Mouse (Mus musculus): ENCODE measurements around the gene Mlf2.

The Mlf2 gene

DNA sequence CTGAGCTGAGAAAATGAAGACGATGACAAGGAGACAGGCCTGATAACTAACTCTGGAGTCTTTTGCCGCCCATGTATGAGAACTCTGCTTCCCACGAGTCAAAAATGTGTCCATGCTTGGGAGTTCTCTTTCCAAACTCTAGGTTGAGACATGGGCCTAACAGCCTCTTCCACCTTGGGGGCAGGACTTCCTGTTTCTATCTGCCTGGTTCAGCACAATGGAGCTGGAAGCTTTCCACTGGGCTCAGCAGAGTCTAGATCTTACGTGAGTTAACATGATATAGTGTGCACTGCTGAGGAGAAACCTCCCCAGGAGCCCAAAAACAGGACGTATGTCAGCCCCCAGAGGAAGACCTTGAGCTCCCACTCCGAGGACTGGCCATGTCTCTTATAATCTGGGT lies 18.0 kb upstream of the Mlf2 start:
- peak in 1 of 2 experiments; percentile 19 for DNase-seq

DNA sequence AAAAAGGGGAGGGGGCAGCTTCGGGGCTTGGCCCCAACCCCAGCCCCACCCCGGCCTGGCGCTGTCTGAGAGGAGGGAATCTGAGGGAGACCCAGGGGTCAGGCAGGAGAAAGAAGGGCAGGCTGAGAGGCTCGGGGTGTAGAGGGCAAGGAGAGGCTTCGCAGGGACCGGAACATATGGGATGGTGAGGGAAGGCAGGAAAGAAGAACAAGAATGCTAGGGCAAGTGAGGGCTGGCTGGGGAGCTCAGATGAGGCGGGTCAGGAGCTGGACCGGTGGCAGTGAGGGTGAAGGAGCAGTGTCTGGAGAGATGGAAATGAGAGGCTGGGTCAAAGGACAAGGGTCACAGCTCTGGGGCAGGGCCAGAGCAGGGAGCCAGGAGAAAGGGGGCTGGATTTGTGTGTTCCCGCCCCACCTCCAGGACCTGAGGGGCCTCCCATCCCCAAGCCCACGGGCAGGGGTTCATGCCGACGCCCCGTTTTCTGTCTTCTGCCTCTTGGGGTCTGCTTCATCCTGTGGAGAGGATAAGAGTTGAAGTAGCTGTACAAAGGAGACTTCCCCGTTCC lies 17.4 kb upstream of the Mlf2 start:
- DNase-seq, result no peak

DNA sequence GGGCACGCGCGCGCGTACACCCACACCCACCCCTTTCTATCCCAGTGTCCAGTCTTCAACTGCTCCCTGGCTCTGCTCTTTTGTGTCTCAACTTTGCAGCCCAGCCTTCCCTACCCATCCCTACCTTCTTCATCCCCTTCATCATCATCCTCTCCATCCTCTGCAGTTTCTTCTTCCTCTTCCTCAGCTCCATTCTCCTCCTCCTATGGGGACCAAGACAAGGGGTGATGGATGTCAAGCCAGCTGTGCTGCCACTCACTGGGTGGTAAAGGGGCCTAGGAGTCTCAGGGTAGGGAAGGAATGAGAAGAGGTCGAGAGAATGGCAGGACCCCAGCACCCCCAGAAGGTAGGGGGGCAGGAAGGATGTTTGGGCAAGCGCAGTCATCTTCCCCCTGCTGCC lies 16.7 kb upstream of the Mlf2 start:
- DNase-seq, result no peak

GRCm38 (mm10) chr6:124915160-124915941 lies 15.8 kb upstream of the Mlf2 start:
- DNase-seq, result peak; percentile 57 to 63

GRCm38 (mm10) chr6:124915942-124916694 lies 15.1 kb upstream of the Mlf2 start:
- peak; percentile 53 to 57 for DNase-seq

DNA sequence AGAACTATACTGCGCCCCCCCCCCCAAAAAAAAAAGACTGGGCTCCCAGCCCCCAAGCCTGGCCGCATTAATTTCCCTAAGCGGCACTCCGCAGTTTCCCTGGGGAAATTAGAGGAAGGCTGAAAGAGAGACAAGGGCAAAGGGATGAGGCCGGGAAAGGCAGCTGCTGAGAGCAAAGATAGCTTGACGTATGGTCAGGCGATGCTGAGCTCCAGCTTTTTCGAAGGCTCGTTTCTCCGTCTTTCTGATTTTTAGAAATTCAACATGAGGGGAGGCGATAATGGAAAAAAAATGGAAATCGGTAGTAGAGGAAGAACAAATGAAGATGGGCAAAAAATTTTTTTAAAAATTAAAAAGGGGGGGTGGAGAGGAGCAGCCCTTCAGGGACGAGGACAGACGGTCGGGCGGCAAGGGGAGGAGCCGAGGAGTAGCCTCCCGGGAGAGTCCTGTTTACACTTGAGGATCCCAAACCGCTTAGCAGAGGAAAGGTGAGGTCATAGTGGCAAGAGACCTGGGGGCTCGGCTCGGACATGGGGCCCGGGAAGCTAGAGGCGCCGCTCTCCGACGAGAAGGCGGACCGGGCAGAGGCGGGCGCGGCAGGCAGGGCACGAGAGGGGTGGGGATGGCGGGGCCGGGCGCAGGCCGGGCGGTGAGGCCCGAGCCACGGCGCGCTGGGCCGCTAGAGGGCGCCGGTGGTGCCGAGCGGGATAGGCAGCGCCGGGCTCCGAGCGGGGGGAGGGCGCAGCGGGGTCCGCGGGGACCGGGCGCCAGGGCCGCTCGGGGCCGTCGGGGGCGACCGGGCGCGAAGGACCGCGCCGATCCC lies 14.3 kb upstream of the Mlf2 start:
- DNase-seq, result peak; percentile 97 to 99

DNA sequence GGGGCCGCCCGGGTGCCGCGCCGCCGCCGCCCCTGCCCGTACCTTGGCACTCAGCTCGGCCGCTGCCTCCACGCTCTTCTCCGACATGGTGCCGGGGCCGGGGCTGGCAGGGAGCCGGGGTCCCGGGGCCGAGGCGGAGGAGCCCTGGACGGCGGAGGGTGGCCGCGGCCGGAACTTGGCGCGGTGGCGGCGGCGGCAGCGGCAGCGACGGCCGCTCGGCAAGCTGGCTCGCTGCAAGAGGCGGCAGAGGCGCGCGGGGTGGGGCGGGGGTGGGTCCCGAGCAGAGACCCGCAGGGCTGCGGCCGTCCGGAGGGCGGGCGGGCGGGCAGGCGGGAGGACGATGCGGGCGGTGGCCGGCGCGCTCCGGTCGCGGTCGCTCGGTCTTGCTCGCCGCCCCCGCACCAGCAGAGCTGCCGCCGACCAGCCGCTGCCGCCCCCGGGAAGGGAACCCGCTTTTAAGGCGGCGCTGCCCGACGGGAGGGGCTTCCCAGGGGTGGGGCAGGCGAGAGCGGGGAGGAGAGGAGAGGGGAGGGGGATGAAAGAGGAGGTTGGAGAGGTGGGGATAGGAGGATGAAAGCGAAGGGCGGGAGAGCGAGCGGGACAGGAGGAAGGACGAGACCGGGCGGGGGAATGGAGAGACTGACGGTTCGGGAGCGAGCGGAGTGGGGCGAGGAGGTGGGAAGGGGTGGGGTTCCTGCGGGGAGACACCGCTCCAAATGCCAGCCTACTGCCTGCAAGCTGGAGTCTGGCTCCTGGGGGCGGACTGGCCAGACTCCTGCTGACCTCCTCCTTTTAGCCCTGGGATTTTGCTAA lies 13.5 kb upstream of the Mlf2 start:
- peak; percentile 94 to 97 for DNase-seq

- no peak for DNase-seq
These were observed 12.9 kb upstream of the Mlf2 start for GRCm38 (mm10) chr6:124918331-124918690.

DNA sequence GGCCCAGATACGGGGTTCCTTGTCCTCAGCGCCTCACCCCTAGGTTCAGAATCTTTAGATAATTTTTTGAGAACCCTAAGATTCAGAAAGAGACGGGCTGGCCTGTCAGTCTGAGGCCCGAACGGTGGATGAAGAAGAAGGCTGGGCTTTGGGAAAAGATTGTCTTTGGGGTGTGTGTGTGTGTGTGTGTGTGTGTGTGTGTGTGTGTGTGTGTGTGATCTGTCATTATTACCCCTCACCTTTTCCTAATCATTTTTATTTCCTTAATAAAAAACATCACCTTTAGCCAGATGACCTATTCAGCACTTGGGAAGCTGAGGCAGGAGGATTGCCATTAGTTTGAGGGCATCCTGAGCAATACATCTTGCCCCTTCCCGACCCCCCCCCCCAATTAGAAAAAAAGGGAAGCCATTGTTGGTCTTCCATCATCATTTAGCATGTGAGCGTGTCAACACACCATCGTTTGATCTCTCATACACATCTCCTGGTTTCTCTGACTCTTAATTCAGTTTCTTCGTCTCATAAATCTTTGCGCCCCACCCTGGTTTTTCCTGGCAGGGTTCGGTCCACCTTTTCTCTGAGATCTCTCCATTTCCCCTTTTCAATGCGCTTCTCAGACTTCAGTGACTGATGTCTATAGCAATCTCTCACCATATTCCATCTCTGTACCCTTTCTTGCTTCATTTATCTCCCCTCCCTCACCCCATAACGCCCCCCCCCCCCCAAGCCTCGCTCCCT lies 12.1 kb upstream of the Mlf2 start:
- DNase-seq, result peak in 1 of 2 experiments; percentile 46

- DNase-seq, result peak; percentile 97 to 99
These were observed 11.4 kb upstream of the Mlf2 start, which contains the start of gene Ptms for GRCm38 (mm10) chr6:124919695-124920317. TSS of gene Ptms (minus strand) at chr6:124920103.

GRCm38 (mm10) chr6:124920318-124921085 lies 10.7 kb upstream of the Mlf2 start:
- DNase-seq, result no peak

DNA sequence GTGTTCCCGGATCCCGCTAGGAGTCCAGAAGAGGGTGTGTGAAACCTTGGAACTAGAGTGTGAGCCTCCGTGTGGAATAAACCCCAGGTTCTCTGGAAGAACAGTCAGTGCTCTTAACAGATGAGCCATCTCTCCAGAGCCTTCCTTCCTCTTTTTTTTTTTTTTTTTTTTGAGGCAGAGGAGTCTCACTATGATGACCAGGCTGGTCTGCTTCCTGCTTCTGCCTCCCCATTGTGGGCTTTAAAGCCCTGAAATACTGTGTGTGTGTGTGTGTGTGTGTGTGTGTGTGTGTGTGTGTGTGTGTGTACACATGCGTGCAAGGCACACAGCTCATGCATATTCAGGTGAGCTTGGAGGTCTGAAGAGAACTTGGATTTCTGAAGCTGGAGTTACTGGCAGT lies 9.6 kb upstream of the Mlf2 start:
- no peak for DNase-seq

DNA sequence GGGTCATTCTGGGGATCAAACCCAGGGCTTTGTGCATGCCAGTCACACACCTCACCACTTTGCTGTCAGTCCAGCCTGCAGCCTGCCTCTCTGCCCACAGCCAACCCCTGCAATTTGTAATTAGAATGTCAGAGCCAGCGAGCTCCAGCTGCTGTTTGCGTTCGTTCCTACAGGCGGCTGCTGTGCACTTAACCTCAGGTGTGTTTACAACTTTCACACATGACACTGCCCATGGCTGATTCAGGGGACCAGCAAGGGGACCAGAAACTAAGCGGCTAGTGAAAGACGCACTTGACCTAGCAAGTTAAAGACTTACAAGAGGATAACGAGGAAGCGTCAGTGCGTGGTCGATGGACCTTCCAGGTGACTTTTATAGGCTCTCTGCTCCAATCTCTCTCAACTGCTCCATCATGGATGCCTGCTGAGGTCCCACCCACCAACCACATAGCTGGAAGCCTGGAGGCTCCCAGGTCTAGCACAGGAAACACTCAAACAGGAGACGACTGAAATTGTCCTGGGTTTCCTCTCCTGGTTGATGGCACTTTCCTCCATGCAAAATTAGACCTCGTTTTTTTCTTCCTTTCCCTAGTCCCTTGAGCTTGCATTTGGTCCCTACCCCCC lies 5.9 kb upstream of the Mlf2 start:
- DNase-seq, result no peak

GRCm38 (mm10) chr6:124925941-124926340 lies 5.2 kb upstream of the Mlf2 start:
- DNase-seq, result no peak

- peak in 1 of 2 experiments; percentile 23 for DNase-seq
These were observed 955 bp upstream of the Mlf2 start for GRCm38 (mm10) chr6:124930231-124930630.

GRCm38 (mm10) chr6:124931525-124932313 lies 533 bp downstream of the Mlf2 start:
- DNase-seq, result peak; percentile 59 to 61

DNA sequence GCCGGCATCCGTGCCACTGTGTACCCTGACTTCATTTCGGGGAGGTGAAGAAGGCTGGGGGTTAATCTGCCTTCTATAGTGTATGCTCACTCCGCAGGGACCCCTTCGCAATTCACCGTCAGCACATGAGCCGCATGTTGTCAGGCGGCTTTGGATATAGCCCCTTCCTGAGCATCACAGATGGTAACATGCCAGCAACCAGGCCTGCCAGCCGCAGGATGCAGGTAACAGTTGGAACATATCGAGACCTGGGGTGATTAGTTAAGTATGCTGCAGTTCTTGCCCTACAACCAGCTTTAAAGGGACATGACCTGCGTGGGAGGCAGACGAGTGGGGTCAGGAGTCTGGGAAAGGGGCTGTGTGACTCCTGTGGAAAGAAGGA lies 1.1 kb downstream of the Mlf2 start:
- DNase-seq, result peak; percentile 52 to 64

GRCm38 (mm10) chr6:124933127-124933526 lies 1.9 kb downstream of the Mlf2 start:
- no peak for DNase-seq

DNA sequence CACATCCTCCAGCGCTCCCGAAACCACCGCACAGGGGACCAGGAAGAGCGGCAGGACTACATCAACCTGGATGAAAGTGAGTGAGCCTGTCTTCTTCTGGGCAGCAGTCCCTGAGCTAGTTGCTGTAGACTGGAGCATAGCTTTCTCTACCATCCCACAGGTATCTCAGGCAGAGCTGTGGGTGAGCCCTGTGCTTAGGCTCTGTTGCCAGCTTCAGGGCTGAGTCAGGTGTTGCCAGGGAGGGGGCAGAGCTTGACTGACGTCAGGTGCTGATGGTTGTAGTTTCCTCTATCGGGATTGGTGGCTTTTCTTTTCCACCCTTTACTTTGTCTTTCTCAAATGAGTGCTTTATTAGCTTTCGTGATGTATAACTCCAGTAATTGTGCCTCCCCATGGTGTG lies 3.5 kb downstream of the Mlf2 start:
- DNase-seq, result peak in 1 of 2 experiments; percentile 20

Data from cerebellum, postnatal 25 days (tissue).